Mouse (Mus musculus) MEL (cell line): ENCODE measurements at regions not wholly inside any gene's neighbourhood (a gene's known extent, or its start where the extent isn't known, plus 50 kb on each side); places are given as distances from the start of the nearest gene placed in this dataset.
"Not testable (repeated sequence)": the region's sequence is repeated elsewhere in the genome, so short reads cannot be mapped to it uniquely, and the experiment has no call there.

Experiments used
- CTCF ChIP-seq, 3 experiments: IDR thresholded peaks in 2 of 3; conservative IDR thresholded peaks in 1 of 3; 2 replicates each; pipeline ENCODE4 v1.5.1; 2011 to 2012; ENCODE audit warnings: low read length in 3 of 3, low read depth in 2 of 3, mild to moderate bottlenecking in 2 of 3, improper control_type of control experiment in 1 of 3, inconsistent platforms in 1 of 3, mixed read lengths in 1 of 3, moderate library complexity in 1 of 3; ENCODE audit not compliant: control insufficient read depth in 1 of 3, insufficient read depth in 1 of 3, poor library complexity in 1 of 3, severe bottlenecking in 1 of 3
- EP300 ChIP-seq, 2 experiments: IDR thresholded peaks; 2 replicates each; pipeline ENCODE4 v1.6.1; 2011; ENCODE audit warnings: improper control_type of control experiment in 2 of 2, low read length in 2 of 2, low read depth in 1 of 2, mild to moderate bottlenecking in 1 of 2
- ETS1 ChIP-seq: IDR thresholded peaks from 2 replicates; pipeline ENCODE4 v1.6.1; 2012; ENCODE audit warnings: low read depth, mild to moderate bottlenecking, inconsistent platforms, low read length, improper control_type of control experiment, moderate library complexity
- GABPA ChIP-seq: IDR thresholded peaks from 2 replicates; pipeline ENCODE4 v1.6.1; 2012; ENCODE audit warnings: low read depth, mild to moderate bottlenecking, inconsistent platforms, low read length, improper control_type of control experiment, moderate library complexity
- MAZ ChIP-seq: IDR thresholded peaks from 2 replicates; pipeline ENCODE4 v1.6.1; 2012; ENCODE audit warnings: low read depth, mild to moderate bottlenecking, inconsistent platforms, low read length, improper control_type of control experiment
- POLR2A ChIP-seq, 2 experiments: IDR thresholded peaks; 2 replicates each; pipeline ENCODE4 v1.6.1; 2011 to 2012; ENCODE audit warnings: low read length in 2 of 2, mild to moderate bottlenecking in 2 of 2, control low read depth in 1 of 2, improper control_type of control experiment in 1 of 2, low read depth in 1 of 2, moderate library complexity in 1 of 2; ENCODE audit not compliant: control insufficient read depth in 1 of 2, insufficient read depth in 1 of 2, poor library complexity in 1 of 2
- RAD21 ChIP-seq: IDR thresholded peaks from 2 replicates; pipeline ENCODE4 v1.6.1; 2011; ENCODE audit warnings: mild to moderate bottlenecking, low read depth, low read length, improper control_type of control experiment
- RCOR1 ChIP-seq: IDR thresholded peaks from 2 replicates; pipeline ENCODE4 v1.6.1; 2012; ENCODE audit warnings: low read depth, mild to moderate bottlenecking, inconsistent platforms, low read length, improper control_type of control experiment

GRCm38 (mm10) chr17:82666557-82666956, 548.5 kb upstream of the Pkdcc start:
- TF ChIP-seq CTCF (IDR thresholded peaks at IDR 0.05 in 2 of 3, conservative IDR thresholded peaks at IDR 0.05 in 1 of 3; ENCODE audit: control insufficient read depth in 1 of 3, insufficient read depth in 1 of 3, low read depth in 2 of 3, low read length in 3 of 3, poor library complexity in 1 of 3, severe bottlenecking in 1 of 3); EP300 (IDR thresholded peaks at IDR 0.05; ENCODE audit: low read depth in 1 of 2, low read length in 2 of 2); ETS1; GABPA; POLR2A (IDR thresholded peaks at IDR 0.05; ENCODE audit: control insufficient read depth in 1 of 2, insufficient read depth in 1 of 2, low read depth in 1 of 2, low read length in 2 of 2, poor library complexity in 1 of 2); MAZ; RCOR1; RAD21: not testable (repeated sequence)
